21 mouse cellular contexts compared by ENCODE assay signal in the genomic region with DNA sequence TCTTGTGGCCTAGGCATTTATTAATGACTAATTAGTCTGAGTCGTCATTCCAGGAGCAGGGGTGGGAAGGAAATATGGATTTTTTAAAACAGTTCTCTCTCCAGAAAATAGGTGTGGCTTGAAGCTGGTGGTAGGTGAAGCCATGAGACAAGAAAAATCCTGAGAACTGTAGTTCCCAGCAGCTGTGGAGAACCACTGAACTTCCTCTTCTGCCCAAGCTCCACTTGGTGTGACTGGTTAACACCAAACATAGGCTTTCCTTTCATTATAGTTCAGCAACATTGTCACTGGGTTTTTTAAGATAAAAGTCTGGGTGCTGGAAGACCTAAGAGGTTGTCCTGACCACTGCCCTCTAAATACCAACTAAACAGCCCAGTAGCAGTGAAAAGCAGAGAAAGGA. TPM values are rescaled to one million over a fixed set of nuclear protein-coding genes. Genes with fewer than 3 reads are reported as not detected.
DNase-seq lines count a peak whose midpoint lies in the region; ATAC-seq and TF ChIP-seq lines count a peak whose summit lies in the region.
"Had no signal": no experiment of that assay in that cellular context is flagged by ENCODE, and none has a peak within 500 bp of the region (broad histone marks: within the 10 kb centered on the region; RNA-seq: fewer than 3 reads in every experiment).

No protein-coding gene starts in this region.

- no peak for ATAC-seq in midbrain, postnatal 0 days (ENCODE audit: low FRiP score)
- 0 out of 2 replicates have a peak, but pooled peaks have one; percentile 34 for ATAC-seq in megakaryocyte progenitor cell, adult 5-6 weeks (replicated peaks; ENCODE audit: poor library complexity)
- ATAC-seq: forebrain, embryonic 14.5 days; forebrain, embryonic 16.5 days had no signal

- H3K27me3 ChIP-seq in midbrain, embryonic 10.5 days (ENCODE audit: low read depth, poor library complexity, severe bottlenecking) = no peaks in the 10 kb centered on the region
- no peaks in the 10 kb centered on the region for H3K27me3 ChIP-seq in midbrain, postnatal 0 days (ENCODE audit: insufficient read depth, low read length)
- H3K27me3 ChIP-seq in embryonic facial prominence, embryonic 10.5 days (replicated peaks; ENCODE audit: low read depth, poor library complexity, severe bottlenecking) = peaks cover 7% of the 10 kb centered on the region; the same call in 1 of the 2 replicates
- H3K27me3 ChIP-seq: embryonic facial prominence, embryonic 13.5 days; embryonic facial prominence, embryonic 15.5 days; forebrain, embryonic 12.5 days had no signal

- H3K27ac ChIP-seq in midbrain, embryonic 10.5 days (replicated peaks) = peak overlapping the region; percentile 25; the same call in 1 of the 2 replicates
- no peak overlapping the region for H3K27ac ChIP-seq in midbrain, postnatal 0 days (ENCODE audit: low read depth, low read length)
- H3K27ac ChIP-seq in embryonic facial prominence, embryonic 10.5 days (replicated peaks) = no peak overlapping the region
- H3K27ac ChIP-seq: embryonic facial prominence, embryonic 13.5 days; embryonic facial prominence, embryonic 15.5 days; forebrain, embryonic 10.5 days; forebrain, embryonic 12.5 days had no signal

- H3K4me3 ChIP-seq in midbrain, embryonic 10.5 days = no peak overlapping the region
- no peak overlapping the region for H3K4me3 ChIP-seq in midbrain, postnatal 0 days (ENCODE audit: low read depth, low read length)
- H3K4me3 ChIP-seq in embryonic facial prominence, embryonic 10.5 days = no peak overlapping the region
- H3K4me3 ChIP-seq: embryonic facial prominence, embryonic 13.5 days; embryonic facial prominence, embryonic 15.5 days; erythroblast, embryonic 14.5 days; forebrain, embryonic 10.5 days; forebrain, embryonic 12.5 days had no signal

- DNase-seq in midbrain, embryonic 10.5 days (ENCODE audit: low spot score) = no peak
- DNase-seq in midbrain, postnatal 0 days (ENCODE audit: low spot score) = no peak
- DNase-seq in 416B (ENCODE audit: low read depth) = peak; percentile 51
- no peak for DNase-seq in embryonic facial prominence, embryonic 10.5 days (ENCODE audit: low spot score)
- DNase-seq: adrenal gland, adult 2 months; adrenal gland, postnatal 10 days; adrenal gland, postnatal 25 days; cerebellum, adult 11 months; cerebellum, adult 18-20 months; cerebellum, adult 8-10 months; cerebellum, adult 9-11 months had no signal

- no peaks in the 10 kb centered on the region for H3K9me3 ChIP-seq in midbrain, embryonic 10.5 days (replicated peaks)
- no peaks in the 10 kb centered on the region for H3K9me3 ChIP-seq in midbrain, postnatal 0 days (ENCODE audit: low read length)
- H3K9me3 ChIP-seq in embryonic facial prominence, embryonic 10.5 days = no peaks in the 10 kb centered on the region
- H3K9me3 ChIP-seq: embryonic facial prominence, embryonic 13.5 days; embryonic facial prominence, embryonic 15.5 days; forebrain, embryonic 10.5 days; forebrain, embryonic 12.5 days had no signal

- no peak for TF ChIP-seq CTCF in midbrain, postnatal 0 days (IDR thresholded peaks at IDR 0.05)

- H3K36me3 ChIP-seq in midbrain, embryonic 10.5 days = no peaks in the 10 kb centered on the region
- no peaks in the 10 kb centered on the region for H3K36me3 ChIP-seq in midbrain, postnatal 0 days (ENCODE audit: insufficient read depth, low read length)
- no peaks in the 10 kb centered on the region for H3K36me3 ChIP-seq in embryonic facial prominence, embryonic 10.5 days (replicated peaks)
- H3K36me3 ChIP-seq: embryonic facial prominence, embryonic 13.5 days; embryonic facial prominence, embryonic 15.5 days; forebrain, embryonic 10.5 days; forebrain, embryonic 12.5 days had no signal

- H3K4me2 ChIP-seq in midbrain, postnatal 0 days (ENCODE audit: low read depth, low read length, poor library complexity, severe bottlenecking) = no peak overlapping the region
- H3K4me2 ChIP-seq: embryonic facial prominence, embryonic 13.5 days; embryonic facial prominence, embryonic 15.5 days; forebrain, embryonic 12.5 days had no signal

- WGBS in midbrain, embryonic 10.5 days = 62% methylated on average over 1 of the region's 1 CpGs
- 65% methylated on average over 1 of the region's 1 CpGs for WGBS in midbrain, postnatal 0 days
- 65% methylated on average over 1 of the region's 1 CpGs for WGBS in embryonic facial prominence, embryonic 10.5 days

- H3K4me1 ChIP-seq in midbrain, embryonic 10.5 days = peaks cover 37% of the 10 kb centered on the region
- peaks cover 5% of the 10 kb centered on the region; the same call in 1 of the 2 replicates for H3K4me1 ChIP-seq in midbrain, postnatal 0 days (ENCODE audit: insufficient read depth, low read length)
- H3K4me1 ChIP-seq in embryonic facial prominence, embryonic 10.5 days = peaks cover 20% of the 10 kb centered on the region

- H3K9ac ChIP-seq in midbrain, postnatal 0 days (replicated peaks; ENCODE audit: low read length, poor library complexity, severe bottlenecking) = no peak overlapping the region
- H3K9ac ChIP-seq: embryonic facial prominence, embryonic 13.5 days; embryonic facial prominence, embryonic 15.5 days; forebrain, embryonic 12.5 days had no signal

RNA-seq across cellular contexts. Expression of gene Hrh2, which starts 31.4 kb away (rescaled TPM):
- polyA plus RNA-seq in midbrain, embryonic 10.5 days (2016; fragmentation: Nextera tagmentation; extraction: Ambion mirVana) = 0.14 and 0.15 TPM in 2 replicates
- 2.0 and 2.3 TPM in 2 replicates for total RNA-seq in midbrain, postnatal 0 days (2014; rRNA removed)
- polyA plus RNA-seq in midbrain, postnatal 0 days (2015; fragmentation: Nextera tagmentation; extraction: Ambion mirVana) = 1.2 and 1.5 TPM in 2 replicates
- total RNA-seq in megakaryocyte progenitor cell, adult 5-6 weeks (2015) = 6.7 and 7.8 TPM in 2 replicates
- 2.8 and 4.1 TPM in 2 replicates for total RNA-seq in megakaryocyte progenitor cell, adult 5-6 weeks (2017)
- not detected in 2 replicates for polyA plus RNA-seq in embryonic facial prominence, embryonic 10.5 days (2016; fragmentation: Nextera tagmentation; extraction: Ambion mirVana)
- total RNA-seq: MEL had no signal
- polyA plus RNA-seq: C2C12; embryonic facial prominence, embryonic 13.5 days; erythroblast, embryonic 14.5 days; forebrain, embryonic 12.5 days had no signal
